Mouse (Mus musculus): ENCODE data around the gene 2210010C04Rik. TPM values are rescaled to one million over a fixed set of nuclear protein-coding genes. Genes with fewer than 3 reads are reported as not detected.
"Not testable (repeated sequence)": the region's sequence is repeated elsewhere in the genome, so short reads cannot be mapped to it uniquely, and the experiment has no call there.

2210010C04Rik gene
- polyA plus RNA-seq, 1 experiment from 2014 or later: not detected

DNA sequence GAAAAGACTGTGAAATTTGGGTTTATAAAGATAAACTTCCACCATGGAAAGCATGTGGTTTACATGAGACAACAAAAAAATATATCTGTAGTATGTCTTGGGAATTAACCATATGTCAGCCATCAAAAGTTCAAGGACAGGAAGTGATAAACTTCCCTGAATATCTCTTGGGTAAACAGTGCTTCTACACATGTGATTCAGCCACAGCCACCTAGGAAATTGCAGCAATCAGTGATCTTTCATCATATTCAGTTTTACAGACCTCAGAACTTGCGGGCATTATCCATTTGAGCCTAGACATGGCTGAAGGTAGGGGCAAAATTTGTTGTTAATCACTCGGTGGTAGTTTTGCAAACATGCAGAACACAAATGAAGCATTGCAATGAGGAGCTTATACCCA, 16.7 kb downstream of the 2210010C04Rik start:
- no peak overlapping the region for H3K4me2 ChIP-seq
- no peaks in the 10 kb centered on the region for H3K27me3 ChIP-seq (replicated peaks)
- H3K36me3 ChIP-seq: no peaks in the 10 kb centered on the region
- no peaks in the 10 kb centered on the region for H3K4me1 ChIP-seq
- H3K4me3 ChIP-seq: no peak overlapping the region
- H3K9ac ChIP-seq: no peak overlapping the region
- 32% methylated on average over 2 of the region's 2 CpGs for WGBS
- H3K9me3 ChIP-seq: no peaks in the 10 kb centered on the region
- no peak overlapping the region for H3K27ac ChIP-seq (replicated peaks)
- no peak for ATAC-seq (ENCODE audit: extremely low read depth, insufficient number of reproducible peaks, low FRiP score, low TSS enrichment)

DNA sequence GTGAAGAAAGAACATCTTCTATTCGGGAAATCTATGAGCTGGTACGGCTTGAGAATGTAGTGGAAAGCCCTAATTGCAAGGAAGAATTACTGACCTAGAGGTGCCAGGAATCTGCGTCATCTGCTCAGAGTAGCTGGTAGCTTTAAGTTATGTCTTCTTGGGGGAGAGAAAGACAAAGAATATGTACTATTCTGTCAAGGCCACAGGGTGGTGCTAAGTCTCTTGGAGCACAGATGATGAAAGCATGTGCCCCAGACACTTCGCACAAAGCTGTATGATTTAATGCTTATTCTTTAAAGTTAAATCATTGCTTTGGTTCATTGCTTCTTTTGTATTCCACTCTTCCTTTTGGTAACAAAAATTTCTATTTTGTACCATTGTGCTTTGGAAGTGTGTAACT, 20.2 kb downstream of the 2210010C04Rik start:
- H3K4me2 ChIP-seq: no peak overlapping the region
- H3K4me3 ChIP-seq: no peak overlapping the region
- H3K4me1 ChIP-seq: no peaks in the 10 kb centered on the region
- no peaks in the 10 kb centered on the region for H3K27me3 ChIP-seq (replicated peaks)
- 64% methylated on average over 4 of the region's 4 CpGs for WGBS
- H3K9me3 ChIP-seq: no peaks in the 10 kb centered on the region
- no peaks in the 10 kb centered on the region for H3K36me3 ChIP-seq
- no peak overlapping the region for H3K9ac ChIP-seq
- H3K27ac ChIP-seq (replicated peaks): no peak overlapping the region
- no peak for ATAC-seq (ENCODE audit: extremely low read depth, insufficient number of reproducible peaks, low FRiP score, low TSS enrichment)

DNA sequence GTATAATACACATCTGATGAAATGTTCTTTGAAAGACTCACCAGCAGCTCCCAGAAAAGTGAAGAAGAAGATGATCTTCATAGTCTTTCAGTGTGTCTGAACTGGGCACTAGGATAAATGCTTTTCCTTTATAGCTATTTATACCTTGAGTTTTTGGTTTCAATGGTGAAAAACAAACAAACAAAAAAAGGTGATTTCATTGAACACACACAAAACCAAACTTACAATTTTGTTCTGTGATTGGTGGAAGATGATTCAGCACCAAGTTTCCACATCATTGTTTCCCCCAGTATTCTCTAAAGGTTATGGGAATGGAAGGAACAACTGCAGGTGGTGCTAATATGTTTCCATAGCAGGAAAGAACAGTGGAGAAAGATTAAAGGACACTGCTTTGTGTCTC, 35.9 kb downstream of the 2210010C04Rik start, which contains the start of gene Gm2663:
Gene Gm2663, minus strand, starts transcription at position 101 of the 400 bp plus-strand sequence.
- ATAC-seq (ENCODE audit: extremely low read depth, insufficient number of reproducible peaks, low FRiP score, low TSS enrichment); H3K9me3 ChIP-seq; H3K9ac ChIP-seq: not testable (repeated sequence)

More for the DNA sequence above, 35.9 kb downstream of the 2210010C04Rik start, which contains the start of gene Gm2663:
- not testable (repeated sequence) for H3K36me3 ChIP-seq; H3K4me1 ChIP-seq; H3K4me2 ChIP-seq; H3K27ac ChIP-seq (replicated peaks); H3K27me3 ChIP-seq (replicated peaks); H3K4me3 ChIP-seq

Other genes with a start within 250 kb of the 2210010C04Rik start
- gene Moxd2, start 148.0 kb downstream of the 2210010C04Rik start, polyA plus RNA-seq (2015; fragmentation: Nextera tagmentation; extraction: Ambion mirVana): not detected in 2 replicates
- gene Prss58, start 135.1 kb downstream of the 2210010C04Rik start, polyA plus RNA-seq (2015; fragmentation: Nextera tagmentation; extraction: Ambion mirVana): not detected in 2 replicates
- not detected in 2 replicates for gene 1700074P13Rik, start 95.0 kb downstream of the 2210010C04Rik start, polyA plus RNA-seq (2015; fragmentation: Nextera tagmentation; extraction: Ambion mirVana)
- not detected in 2 replicates for gene Gm4744, start 83.6 kb downstream of the 2210010C04Rik start, polyA plus RNA-seq (2015; fragmentation: Nextera tagmentation; extraction: Ambion mirVana)
- gene 1810009J06Rik, start 70.8 kb downstream of the 2210010C04Rik start, polyA plus RNA-seq (2015; fragmentation: Nextera tagmentation; extraction: Ambion mirVana): 0.51 and 0.68 TPM in 2 replicates
- 0.40 TPM in 1 of 2 replicates, not detected in the other for gene Gm2663, start 36.0 kb downstream of the 2210010C04Rik start, polyA plus RNA-seq (2015; fragmentation: Nextera tagmentation; extraction: Ambion mirVana)

Data from heart, embryonic 13.5 days (tissue).